Mouse (Mus musculus) gastrocnemius, postnatal 14 days (tissue): ENCODE data around the gene Hjurp. TPM values are rescaled to one million over a fixed set of nuclear protein-coding genes. Genes with fewer than 3 reads are reported as not detected.

Experiments
- DNase-seq: peaks from one replicate; pipeline ENCODE4 v3.0.0; 2021; ENCODE audit warnings: mixed read lengths
- intact Hi-C: fragments of 180-260 bp; cut with DNase I; formaldehyde crosslinking; loops from one replicate; pipeline ENCODE4 v1.15.1; 2025; ENCODE audit warnings: low total_unique reads
- total RNA-seq, 2 experiments: library from RNA; stranded (reverse); gene quantifications; 2 replicates each; pipeline ENCODE4 v1.2.3; 2021

Hjurp gene
- total RNA-seq, 2 experiments from 2014 or later, result 16.8 to 17.1 TPM

- DNase-seq, result no peak
- intact Hi-C loops, result no loop called here
These were observed 7.0 kb upstream of the Hjurp start for GRCm38 (mm10) chr1:88284228-88284945.

- DNase-seq, result no peak
These were observed 6.2 kb upstream of the Hjurp start for GRCm38 (mm10) chr1:88283376-88284227.

GRCm38 (mm10) chr1:88282301-88282700 lies 4.9 kb upstream of the Hjurp start:
- DNase-seq, result no peak
- intact Hi-C loops, result no loop called here

More at GRCm38 (mm10) chr1:88283376-88284227, 6.2 kb upstream of the Hjurp start:
- intact Hi-C loops, result no loop called here

- DNase-seq, result no peak
- intact Hi-C loops, result no loop called here
These were observed 2.7 kb upstream of the Hjurp start for GRCm38 (mm10) chr1:88280006-88280690.

- intact Hi-C loops, result no loop called here
These were observed 1.9 kb upstream of the Hjurp start for GRCm38 (mm10) chr1:88279111-88280005.

GRCm38 (mm10) chr1:88277818-88278511 lies 532 bp upstream of the Hjurp start:
- DNase-seq, result no peak
- intact Hi-C loops, result no loop called here

More at GRCm38 (mm10) chr1:88279111-88280005, 1.9 kb upstream of the Hjurp start:
- DNase-seq, result no peak

GRCm38 (mm10) chr1:88276524-88277097 lies 822 bp downstream of the Hjurp start:
- DNase-seq, result no peak
- intact Hi-C loops, result no loop called here

- intact Hi-C loops, result no loop called here
- DNase-seq, result no peak
These were observed 1.5 kb downstream of the Hjurp start for GRCm38 (mm10) chr1:88275698-88276523.

- DNase-seq, result no peak
- intact Hi-C loops, result no loop called here
These were observed 2.3 kb downstream of the Hjurp start for GRCm38 (mm10) chr1:88275078-88275680.

- DNase-seq, result no peak
- intact Hi-C loops, result no loop called here
These were observed 2.9 kb downstream of the Hjurp start for GRCm38 (mm10) chr1:88274371-88275077.

GRCm38 (mm10) chr1:88273832-88274231 lies 3.6 kb downstream of the Hjurp start:
- no peak for DNase-seq

GRCm38 (mm10) chr1:88273326-88273725 lies 4.1 kb downstream of the Hjurp start:
- intact Hi-C loops, result no loop called here
- DNase-seq, result no peak

More at GRCm38 (mm10) chr1:88273832-88274231, 3.6 kb downstream of the Hjurp start:
- intact Hi-C loops, result no loop called here

GRCm38 (mm10) chr1:88272851-88273250 lies 4.6 kb downstream of the Hjurp start:
- intact Hi-C loops, result no loop called here
- DNase-seq, result no peak

GRCm38 (mm10) chr1:88269539-88270309 lies 7.7 kb downstream of the Hjurp start:
- no peak for DNase-seq
- intact Hi-C loops, result no loop called here

GRCm38 (mm10) chr1:88268070-88268469 lies 9.4 kb downstream of the Hjurp start:
- DNase-seq, result no peak
- intact Hi-C loops, result no loop called here

- DNase-seq, result no peak
- intact Hi-C loops, result no loop called here
These were observed 9.9 kb downstream of the Hjurp start for GRCm38 (mm10) chr1:88267489-88267888.
